Mouse (Mus musculus) right cerebral cortex, postnatal 14 days (tissue): ENCODE results near the gene Cd63.

Source experiments
- DNase-seq: peaks from one replicate; pipeline ENCODE4 v3.0.0; 2022

The Cd63 gene

DNA sequence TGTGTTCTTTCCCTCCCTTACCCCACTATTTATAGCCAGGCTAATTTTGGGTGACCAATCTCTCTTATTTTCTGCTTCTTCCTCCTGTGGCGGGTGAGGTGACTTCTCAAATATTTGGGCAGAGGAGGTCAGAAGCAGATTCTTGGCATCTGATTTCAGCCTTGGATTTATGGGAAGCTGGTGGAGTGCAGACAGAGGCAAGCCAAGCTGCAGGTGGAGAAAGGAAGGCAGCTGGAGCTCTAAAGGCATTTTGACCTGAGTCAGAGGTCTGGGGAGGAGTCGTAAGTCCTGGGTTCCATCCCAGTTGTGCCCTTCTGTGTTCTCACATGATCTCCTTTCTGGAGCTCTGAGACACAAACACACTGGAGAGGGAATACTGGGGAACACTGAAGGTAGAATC, 30.7 kb downstream of the Cd63 start:
- DNase-seq, result no peak

GRCm38 (mm10) chr10:128933574-128933973, 32.8 kb downstream of the Cd63 start, which contains the start of gene Itga7:
Gene Itga7 (plus strand): TSS chr10:128933818.
- no peak for DNase-seq

DNA sequence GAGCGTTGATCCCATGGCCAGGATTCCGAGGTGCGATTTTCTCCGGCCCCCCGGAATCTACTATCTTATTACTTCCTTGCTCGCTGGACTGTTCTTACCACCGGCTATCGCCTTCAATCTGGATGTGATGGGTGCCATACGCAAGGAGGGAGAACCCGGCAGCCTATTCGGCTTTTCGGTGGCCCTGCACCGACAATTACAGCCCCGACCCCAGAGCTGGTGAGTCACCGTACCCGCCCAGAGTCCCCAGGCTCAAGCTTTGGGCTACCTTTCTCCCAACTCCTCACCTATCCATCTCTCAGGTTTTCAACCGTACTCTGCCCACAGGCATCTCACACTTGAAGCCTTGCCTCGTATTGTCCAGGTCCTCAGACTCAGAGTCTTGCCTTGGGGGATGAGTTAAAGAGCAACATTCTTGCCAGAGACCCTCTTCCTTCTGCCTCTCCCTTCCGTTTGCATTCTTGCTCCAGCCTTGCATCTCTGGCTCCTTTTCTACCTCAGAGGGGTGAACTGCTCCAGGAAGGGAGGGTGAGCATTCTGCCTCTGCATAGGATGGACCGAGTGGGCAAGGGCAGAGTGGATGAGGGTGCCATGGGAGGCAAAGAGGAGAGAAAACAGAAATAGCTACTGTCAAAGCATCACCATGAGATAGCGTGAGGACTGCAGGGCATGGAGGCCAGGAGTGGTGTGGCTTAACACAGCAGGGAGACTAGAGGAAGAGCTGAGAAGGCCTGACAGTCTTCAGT, 33.4 kb downstream of the Cd63 start:
- DNase-seq, result no peak

DNA sequence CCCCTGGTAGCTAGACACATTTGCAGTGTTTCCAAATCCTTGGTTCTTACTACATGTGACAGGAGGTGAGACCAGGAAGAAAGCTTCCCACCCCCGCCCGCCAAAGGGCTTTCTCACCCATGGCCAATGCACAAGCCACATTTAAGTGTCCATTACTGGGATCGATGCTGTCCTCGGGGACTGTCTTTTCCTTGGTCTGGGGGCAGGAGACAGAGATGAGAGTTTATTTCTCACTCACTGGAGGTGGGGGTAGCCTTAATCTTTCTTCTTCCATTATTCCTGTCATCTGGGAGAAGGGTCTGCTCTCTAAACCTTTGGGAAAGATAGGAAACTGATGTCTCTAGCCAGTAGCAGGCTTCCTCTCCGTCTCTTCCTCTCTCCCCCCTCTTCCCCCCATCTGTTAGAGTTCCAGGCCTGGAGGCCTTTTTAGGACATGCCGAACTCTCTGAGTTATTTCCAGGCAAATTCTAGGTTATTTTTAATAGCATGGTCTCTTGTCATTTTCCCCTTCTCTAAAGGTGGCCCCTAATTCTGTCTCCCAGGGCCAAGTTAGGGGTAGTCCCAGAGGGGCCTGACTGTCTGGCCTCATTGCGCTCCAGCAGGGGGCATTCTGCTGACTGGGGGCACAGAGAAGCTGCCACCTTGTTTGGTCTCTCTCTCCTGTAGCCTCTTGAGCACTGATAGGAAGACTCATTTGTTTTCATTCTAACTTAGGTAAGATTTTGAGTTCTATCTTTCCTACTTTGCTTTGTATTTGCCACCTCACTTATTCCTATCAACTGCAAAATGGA, 34.4 kb downstream of the Cd63 start:
- no peak for DNase-seq

DNA sequence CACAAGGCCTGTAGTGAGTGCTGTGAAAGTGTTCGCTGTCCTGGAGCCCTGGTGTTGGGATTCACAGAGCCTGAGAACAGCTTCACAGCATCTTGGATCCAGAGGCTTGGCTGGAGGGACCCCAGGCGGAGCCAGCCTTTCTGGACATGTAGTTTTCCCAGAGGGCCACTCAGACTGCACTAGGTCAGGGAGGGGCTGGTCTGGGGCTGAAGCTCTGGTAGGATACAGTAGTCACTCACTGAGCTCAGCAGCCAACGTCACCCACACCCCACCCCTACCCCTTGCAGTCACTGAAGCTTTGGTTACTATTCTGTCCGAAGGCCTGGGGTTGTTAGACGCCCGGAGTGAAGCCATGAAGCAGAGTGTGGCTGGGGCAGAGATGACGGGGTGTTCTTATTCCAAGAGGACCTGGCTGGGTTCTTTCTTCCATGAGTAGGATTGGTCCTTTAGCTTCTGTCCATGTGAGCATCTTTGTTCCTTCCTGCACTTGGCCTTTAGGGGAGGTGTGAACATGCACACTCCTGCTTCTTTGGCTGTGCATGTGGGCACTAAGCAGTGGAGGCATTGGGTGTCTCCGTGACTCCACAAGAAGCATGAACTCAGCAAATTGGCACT, 35.1 kb downstream of the Cd63 start:
- DNase-seq, result no peak

GRCm38 (mm10) chr10:128937756-128938390, 37.1 kb downstream of the Cd63 start:
- DNase-seq, result no peak

DNA sequence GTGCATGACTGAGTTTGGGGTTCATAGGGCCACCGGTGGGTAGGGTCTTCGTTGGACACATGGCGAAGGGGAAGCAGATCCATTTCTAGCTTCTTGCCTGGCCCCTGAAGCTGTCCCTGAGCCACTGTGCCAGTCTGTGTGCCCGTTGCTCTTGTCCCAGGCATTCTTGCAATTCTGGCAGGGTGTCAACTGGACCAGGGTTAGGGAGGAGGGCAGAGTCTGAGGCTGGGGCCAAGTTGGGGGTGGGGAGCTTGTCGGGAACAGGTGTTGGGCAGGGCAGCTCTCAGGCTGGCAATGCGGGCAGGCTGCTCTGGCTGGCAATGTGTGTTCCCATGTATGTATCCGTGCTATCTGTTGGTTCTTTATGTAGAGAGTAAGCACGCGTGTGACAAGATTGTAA, 37.7 kb downstream of the Cd63 start:
- DNase-seq, result no peak

DNA sequence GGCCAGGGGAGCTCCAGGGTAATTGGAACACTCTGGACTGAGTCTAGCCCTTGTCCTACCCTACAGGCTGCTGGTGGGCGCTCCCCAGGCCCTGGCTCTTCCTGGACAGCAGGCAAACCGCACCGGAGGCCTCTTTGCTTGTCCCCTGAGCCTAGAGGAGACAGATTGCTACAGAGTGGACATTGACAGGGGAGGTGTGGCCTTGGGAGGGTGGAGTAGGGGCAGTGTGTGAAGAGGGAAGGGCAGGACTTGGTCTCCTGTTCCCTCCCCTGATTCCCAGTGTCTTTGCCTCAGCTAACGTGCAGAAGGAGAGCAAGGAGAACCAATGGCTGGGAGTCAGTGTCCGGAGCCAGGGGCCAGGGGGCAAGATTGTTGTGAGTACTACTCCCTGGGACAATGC, 38.2 kb downstream of the Cd63 start:
- no peak for DNase-seq

- DNase-seq, result no peak
Measured at GRCm38 (mm10) chr10:128940475-128941061, 39.8 kb downstream of the Cd63 start.

- DNase-seq, result no peak
Measured at GRCm38 (mm10) chr10:128945675-128946074, 44.9 kb downstream of the Cd63 start.

GRCm38 (mm10) chr10:128947496-128947895, 46.7 kb downstream of the Cd63 start:
- no peak for DNase-seq

GRCm38 (mm10) chr10:128950208-128950887, 49.6 kb downstream of the Cd63 start:
- no peak for DNase-seq

GRCm38 (mm10) chr10:128958340-128958739, 57.6 kb downstream of the Cd63 start:
- DNase-seq, result no peak

- no peak for DNase-seq
Measured at GRCm38 (mm10) chr10:128960142-128960541, 59.4 kb downstream of the Cd63 start.

DNA sequence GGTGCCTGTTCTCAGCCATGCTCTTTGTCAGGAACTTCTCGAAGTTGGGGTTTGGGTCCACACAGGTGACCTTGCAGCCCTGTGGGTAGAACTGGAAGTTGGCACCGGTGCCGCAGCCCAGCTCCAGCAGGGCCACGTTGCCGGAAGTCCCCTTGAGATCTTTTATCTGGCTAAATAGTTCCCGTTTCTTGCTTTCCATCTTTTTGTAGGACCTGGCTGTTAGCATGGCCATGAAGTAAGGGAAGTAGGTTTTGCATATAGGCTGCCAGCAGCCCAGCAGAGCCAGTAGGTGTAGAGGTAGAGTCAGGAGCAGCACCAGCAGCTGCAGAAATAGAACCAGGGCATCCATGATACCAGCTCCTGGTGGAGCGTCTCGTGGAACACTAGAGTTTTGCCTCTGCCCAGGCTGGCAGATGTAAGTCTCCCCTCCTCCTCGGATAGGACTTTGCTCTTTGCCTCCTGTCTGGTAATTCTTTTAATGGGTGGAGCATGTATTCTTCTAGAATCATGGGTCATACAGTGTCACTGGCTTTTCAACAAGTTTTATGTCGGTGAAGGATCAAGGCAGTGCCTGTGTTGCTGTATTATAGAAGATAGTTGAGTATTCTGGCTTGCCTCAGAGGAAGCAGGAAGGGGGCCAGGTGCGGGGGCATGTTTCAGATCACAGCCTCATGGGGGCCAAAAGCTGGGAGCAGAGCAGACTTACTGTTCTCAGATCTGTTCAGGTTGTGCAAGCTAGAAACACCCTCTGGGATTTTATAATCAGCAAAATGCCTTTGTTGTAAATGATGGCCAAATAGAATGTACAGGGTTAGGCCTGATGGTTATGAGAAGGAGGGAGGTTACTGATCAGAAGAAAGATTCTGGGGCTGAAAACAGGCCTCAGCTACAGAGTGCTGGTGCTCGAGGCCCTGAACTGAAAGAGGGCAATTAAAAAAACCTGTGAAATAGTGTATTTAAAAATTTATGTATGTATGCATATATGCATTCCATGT, 60.1 kb downstream of the Cd63 start, which contains the start of gene Mettl7b:
Mettl7b (minus strand) TSS at position 399 of the 995 bp plus-strand sequence.
- no peak for DNase-seq
